Mouse (Mus musculus) bone marrow, adult 2 months (tissue): ENCODE measurements at regions not wholly inside any gene's neighbourhood (a gene's known extent, or its start where the extent isn't known, plus 50 kb on each side); places are given as distances from the start of the nearest gene placed in this dataset.

ENCODE experiments used
- CTCF ChIP-seq: fragments of 200-500 bp; IDR thresholded peaks from 2 replicates; pipeline ENCODE4 v1.5.1; 2011; ENCODE audit warnings: low read length, control low read depth; ENCODE audit not compliant: control insufficient read depth, insufficient read depth
- POLR2A ChIP-seq: fragments of 200-500 bp; IDR thresholded peaks from 2 replicates; pipeline ENCODE4 v1.6.1; 2011; ENCODE audit warnings: low read depth, mild to moderate bottlenecking, control low read depth, low read length, borderline replicate concordance; ENCODE audit not compliant: control insufficient read depth

DNA sequence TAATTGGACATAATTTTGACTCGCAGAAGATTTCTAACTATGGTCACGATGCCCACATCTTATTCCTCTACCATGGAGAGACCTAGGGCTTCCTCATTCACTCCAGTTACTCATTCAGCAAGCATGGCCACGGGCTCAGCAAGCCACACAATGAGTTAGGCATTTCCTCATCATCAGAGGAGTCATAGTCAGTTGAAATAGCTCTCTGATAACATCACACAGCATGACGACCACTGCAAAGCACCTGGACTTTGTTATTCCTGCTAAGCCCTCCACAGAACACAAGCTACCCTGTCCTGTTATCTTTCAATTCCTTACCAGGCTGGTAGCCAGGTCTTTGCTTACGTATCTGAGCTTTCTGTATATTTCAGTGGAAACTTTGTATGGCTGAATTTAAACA, 141.6 kb downstream of the Mreg start:
- TF ChIP-seq CTCF, result no peak
- TF ChIP-seq POLR2A, result no peak
